Mouse (Mus musculus) neural tube, embryonic 11.5 days (tissue): Measurements from ENCODE around the gene Dcp1b. TPM values are rescaled to one million over a fixed set of nuclear protein-coding genes. Genes with fewer than 3 reads are reported as not detected.

Experiments
- ATAC-seq: fragments of 200-750 bp; cut with Nextera tagmentation; 2 replicates; pipeline ENCODE4 v1.8.0; 2017; ENCODE audit warnings: moderate number of reproducible peaks, mild to moderate bottlenecking, moderate TSS enrichment, moderate library complexity; ENCODE audit not compliant: insufficient read depth, low FRiP score, low TSS enrichment
- DNase-seq: peaks from one replicate; pipeline ENCODE4 v3.0.0-alpha.2; 2015; ENCODE audit warnings: low spot score
- H3K27ac ChIP-seq: fragments of 300-500 bp; sonication (generic); 2 replicates; pipeline ENCODE4 v1.5.1; 2014; ENCODE audit warnings: low read depth, mild to moderate bottlenecking, low read length
- H3K27me3 ChIP-seq: fragments of 300-500 bp; sonication (generic); 2 replicates; pipeline ENCODE4 v1.6.1; 2014; ENCODE audit warnings: mild to moderate bottlenecking, low read length, mixed read lengths; ENCODE audit not compliant: control insufficient read depth, insufficient read depth
- H3K36me3 ChIP-seq: fragments of 300-500 bp; sonication (generic); 2 replicates; pipeline ENCODE4 v1.6.1; 2014; ENCODE audit warnings: mild to moderate bottlenecking, low read length, moderate library complexity, mixed read lengths; ENCODE audit not compliant: control insufficient read depth, insufficient read depth
- H3K4me1 ChIP-seq: fragments of 300-500 bp; sonication (generic); 2 replicates; pipeline ENCODE4 v1.6.1; 2014; ENCODE audit warnings: low read length, mixed read lengths; ENCODE audit not compliant: control insufficient read depth, insufficient read depth
- H3K4me2 ChIP-seq: fragments of 300-500 bp; sonication (generic); 2 replicates; pipeline ENCODE4 v1.6.1; 2014; ENCODE audit warnings: low read depth, mild to moderate bottlenecking, moderate library complexity
- H3K4me3 ChIP-seq: fragments of 300-500 bp; sonication (generic); 2 replicates; pipeline ENCODE4 v1.5.1; 2014; ENCODE audit warnings: low read depth, low read length
- H3K9ac ChIP-seq: fragments of 300-500 bp; sonication (generic); 2 replicates; pipeline ENCODE4 v1.6.1; 2014; ENCODE audit warnings: mild to moderate bottlenecking, low read length
- H3K9me3 ChIP-seq: fragments of 300-500 bp; sonication (generic); 2 replicates; pipeline ENCODE4 v1.6.1; 2016; ENCODE audit warnings: low read length; ENCODE audit not compliant: control insufficient read depth
- WGBS: fragments of 180-500 bp; shearing (Covaris S2); extraction: QIAGEN DNeasy Blood & Tissue Kit; methylation state at CpG from one replicate; pipeline ENCODE4 v1.1.7; 2014; 5-methylcytosine and 5-hydroxymethylcytosine counted together
- polyA plus RNA-seq: library from polyadenylated mRNA; unstranded; fragments of >200 nt; fragmentation: Nextera tagmentation; extraction: Ambion mirVana; gene quantifications from 2 replicates; pipeline ENCODE4 v1.2.1, GENCODE M21; 2014

Dcp1b gene
- polyA plus RNA-seq, 1 experiment from 2014 or later: 11.5 TPM

- no peaks in the 10 kb centered on the region for H3K36me3 ChIP-seq
- H3K9me3 ChIP-seq: no peaks in the 10 kb centered on the region
- no peak for ATAC-seq
- H3K4me1 ChIP-seq: no peaks in the 10 kb centered on the region
- WGBS: 56% methylated on average over 4 of the region's 4 CpGs
- no peaks in the 10 kb centered on the region for H3K27me3 ChIP-seq
- H3K4me2 ChIP-seq: no peak overlapping the region
- no peak overlapping the region for H3K9ac ChIP-seq
- H3K4me3 ChIP-seq: no peak overlapping the region
- no peak overlapping the region for H3K27ac ChIP-seq
- DNase-seq: no peak
These were observed 29.9 kb upstream of the Dcp1b start for GRCm38 (mm10) chr6:119145109-119145508.

- Histone ChIP-seq H3K4me2 (no peak overlapping the region), H3K4me1 (no peaks in the 10 kb centered on the region), H3K9me3 (no peaks in the 10 kb centered on the region), H3K4me3 (no peak overlapping the region), H3K36me3 (no peaks in the 10 kb centered on the region), H3K9ac (no peak overlapping the region), H3K27ac (no peak overlapping the region), H3K27me3 (no peaks in the 10 kb centered on the region)
- ATAC-seq: no peak
- DNase-seq: no peak
These were observed 9.4 kb upstream of the Dcp1b start for GRCm38 (mm10) chr6:119165677-119166076.

DNA sequence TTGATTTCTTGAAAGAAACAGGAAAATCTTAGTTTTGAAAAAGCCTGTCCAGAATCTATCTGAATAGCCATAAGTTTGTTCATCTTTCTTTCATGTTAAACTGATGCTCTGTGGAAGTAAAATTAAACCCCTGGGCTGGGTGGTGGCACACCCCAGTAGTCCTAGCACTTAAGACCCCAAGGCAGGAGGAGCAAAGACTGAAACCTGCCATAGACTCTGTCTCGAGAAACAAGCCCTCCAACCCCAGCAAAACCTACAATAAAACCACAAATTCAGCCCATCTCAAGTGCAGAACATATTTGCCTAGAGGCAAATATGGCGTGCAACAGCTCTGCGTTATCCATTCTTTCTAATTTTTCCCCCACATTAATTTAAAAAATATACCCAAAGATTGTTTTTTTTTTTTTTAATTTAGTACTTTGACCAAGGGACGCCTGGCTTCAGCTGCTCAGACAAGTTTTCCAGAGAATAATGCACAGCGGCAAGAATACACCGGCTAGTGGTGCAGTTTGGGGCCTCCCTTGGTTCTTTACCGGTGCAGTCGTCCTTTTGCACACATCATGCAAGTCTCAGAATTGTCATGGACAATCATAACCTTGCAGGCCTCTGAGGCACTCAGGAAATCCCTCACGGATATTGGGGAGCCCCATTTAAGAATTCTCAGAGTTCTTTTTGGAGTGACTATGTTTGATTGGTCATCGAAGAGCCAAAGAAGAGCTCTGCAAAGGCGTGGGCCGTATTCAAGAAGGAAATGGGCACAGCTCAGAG is 562 bp upstream of the Dcp1b start:
- H3K36me3 ChIP-seq: no peaks in the 10 kb centered on the region
- DNase-seq (no peak), ATAC-seq (peak; percentile 13; the same call in 1 of the 2 replicates)
- H3K27me3 ChIP-seq: no peaks in the 10 kb centered on the region
- WGBS: 56% methylated on average over 12 of the region's 12 CpGs
- peak overlapping the region; percentile 41 for H3K4me2 ChIP-seq
- no peaks in the 10 kb centered on the region for H3K9me3 ChIP-seq
- peak overlapping the region; percentile 89 for H3K4me3 ChIP-seq
- H3K27ac ChIP-seq: no peak overlapping the region
- peaks cover 10% of the 10 kb centered on the region for H3K4me1 ChIP-seq
- H3K9ac ChIP-seq: peak overlapping the region; percentile 94; the same call in 1 of the 2 replicates

DNA sequence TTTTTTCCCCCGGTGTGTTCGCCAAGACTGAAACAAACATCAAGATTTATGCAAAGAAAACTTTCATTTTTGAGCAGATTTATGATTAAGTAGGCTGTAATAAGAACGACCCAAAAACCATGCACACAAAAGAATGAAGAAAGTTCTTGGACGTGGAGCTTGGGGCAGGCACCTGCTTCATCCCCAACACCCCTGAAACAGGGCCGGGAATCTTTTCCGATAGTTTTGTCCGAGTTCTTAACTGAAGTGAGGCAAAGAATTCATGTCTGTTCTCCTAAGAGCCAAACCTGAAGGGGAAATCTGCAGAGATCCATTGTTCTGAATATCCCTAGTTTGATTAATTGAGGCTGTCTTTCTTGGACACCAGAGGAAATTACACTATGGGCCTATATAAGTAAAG is 1.1 kb downstream of the Dcp1b start:
- DNase-seq: no peak
- no peaks in the 10 kb centered on the region for H3K36me3 ChIP-seq
- no peaks in the 10 kb centered on the region for H3K9me3 ChIP-seq
- no peak overlapping the region for H3K9ac ChIP-seq
- 72% methylated on average over 7 of the region's 7 CpGs for WGBS
- H3K4me1 ChIP-seq: peaks cover 10% of the 10 kb centered on the region
- no peak for ATAC-seq
- peak overlapping the region; percentile 55 for H3K4me2 ChIP-seq
- H3K27me3 ChIP-seq: no peaks in the 10 kb centered on the region
- peak overlapping the region; percentile 89 for H3K4me3 ChIP-seq
- H3K27ac ChIP-seq: no peak overlapping the region

DNA sequence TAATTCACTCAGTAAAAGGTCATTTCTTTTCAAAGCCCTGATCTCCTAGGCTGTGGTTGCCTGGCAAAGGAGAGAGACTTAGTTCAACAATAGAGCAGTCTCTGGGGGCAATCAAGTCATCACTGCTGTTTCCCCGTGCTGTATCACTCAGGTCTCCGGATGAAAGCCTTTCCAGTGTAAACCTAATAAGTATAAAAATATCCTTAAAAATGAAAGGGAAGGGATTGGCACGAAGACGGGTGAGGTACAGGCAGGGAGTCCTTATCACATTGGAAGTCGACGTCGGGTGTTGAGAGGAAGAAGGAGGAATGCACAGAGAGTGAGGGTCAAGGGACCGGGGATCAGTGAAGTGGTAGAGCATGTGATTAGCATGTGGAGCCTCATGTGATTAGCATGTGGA is 2.0 kb downstream of the Dcp1b start:
- Histone ChIP-seq H3K36me3 (no peaks in the 10 kb centered on the region), H3K4me3 (0 out of 2 replicates have a peak overlapping the region, but pooled peaks have one; percentile 6), H3K4me2 (no peak overlapping the region), H3K27ac (no peak overlapping the region), H3K9me3 (no peaks in the 10 kb centered on the region), H3K27me3 (no peaks in the 10 kb centered on the region), H3K4me1 (peaks cover 10% of the 10 kb centered on the region), H3K9ac (no peak overlapping the region)
- WGBS: 28% methylated on average over 8 of the region's 8 CpGs
- ATAC-seq (no peak), DNase-seq (no peak)

- no peaks in the 10 kb centered on the region for H3K27me3 ChIP-seq
- H3K9me3 ChIP-seq: no peaks in the 10 kb centered on the region
- DNase-seq: no peak
- no peak overlapping the region for H3K9ac ChIP-seq
- no peak overlapping the region for H3K4me3 ChIP-seq
- ATAC-seq: no peak
- no peak overlapping the region for H3K4me2 ChIP-seq
- H3K4me1 ChIP-seq: peaks cover 10% of the 10 kb centered on the region
- 100% methylated on average over 2 of the region's 2 CpGs for WGBS
- 0 out of 2 replicates have a peak, but pooled peaks cover 2% of the 10 kb centered on the region for H3K36me3 ChIP-seq
- no peak overlapping the region for H3K27ac ChIP-seq
These were observed 5.1 kb downstream of the Dcp1b start for GRCm38 (mm10) chr6:119180188-119180587.

GRCm38 (mm10) chr6:119182211-119182610 is 7.2 kb downstream of the Dcp1b start:
- DNase-seq (no peak), ATAC-seq (no peak)
- H3K9ac ChIP-seq: no peak overlapping the region
- no peaks in the 10 kb centered on the region for H3K27me3 ChIP-seq
- H3K9me3 ChIP-seq: no peaks in the 10 kb centered on the region
- H3K36me3 ChIP-seq: 0 out of 2 replicates have a peak, but pooled peaks cover 2% of the 10 kb centered on the region
- no peak overlapping the region for H3K4me2 ChIP-seq
- no peak overlapping the region for H3K4me3 ChIP-seq
- H3K4me1 ChIP-seq: no peaks in the 10 kb centered on the region; the same call in 1 of the 2 replicates
- 94% methylated on average over 9 of the region's 9 CpGs for WGBS
- no peak overlapping the region for H3K27ac ChIP-seq

DNA sequence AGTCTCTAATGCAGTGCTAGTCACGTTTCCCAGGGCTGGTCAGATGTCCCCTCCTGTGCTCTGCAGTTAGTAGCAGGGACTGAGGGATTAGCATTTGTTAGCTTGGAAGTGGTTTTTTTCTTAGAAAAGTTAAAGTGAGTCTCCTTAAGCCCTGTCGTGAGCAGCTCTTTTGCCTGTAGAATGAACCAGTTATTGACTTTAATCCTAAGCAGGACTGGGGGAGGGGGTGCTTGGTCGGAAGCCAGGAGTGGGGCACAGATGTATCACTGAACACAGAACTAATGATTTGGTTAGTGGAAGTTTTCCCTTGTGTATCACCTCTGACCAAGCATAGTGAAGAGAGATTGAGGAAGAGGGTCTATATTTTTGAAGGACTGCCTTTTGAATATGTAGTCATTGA is 8.7 kb downstream of the Dcp1b start:
- Histone ChIP-seq H3K4me1 (no peaks in the 10 kb centered on the region), H3K4me3 (no peak overlapping the region), H3K9ac (no peak overlapping the region), H3K27ac (no peak overlapping the region), H3K4me2 (no peak overlapping the region), H3K36me3 (0 out of 2 replicates have a peak, but pooled peaks cover 2% of the 10 kb centered on the region), H3K27me3 (no peaks in the 10 kb centered on the region), H3K9me3 (no peaks in the 10 kb centered on the region)
- DNase-seq (no peak), ATAC-seq (no peak)
- 79% methylated on average over 3 of the region's 3 CpGs for WGBS

GRCm38 (mm10) chr6:119186658-119187057 is 11.6 kb downstream of the Dcp1b start:
- DNase-seq: no peak
- no peak overlapping the region for H3K9ac ChIP-seq
- no peak overlapping the region for H3K27ac ChIP-seq
- no peak for ATAC-seq
- no peak overlapping the region for H3K4me3 ChIP-seq
- 0 out of 2 replicates have a peak, but pooled peaks cover 2% of the 10 kb centered on the region for H3K36me3 ChIP-seq
- no peaks in the 10 kb centered on the region for H3K4me1 ChIP-seq
- 64% methylated on average over 8 of the region's 8 CpGs for WGBS
- no peak overlapping the region for H3K4me2 ChIP-seq
- no peaks in the 10 kb centered on the region for H3K9me3 ChIP-seq
- no peaks in the 10 kb centered on the region for H3K27me3 ChIP-seq
